Mouse (Mus musculus) forebrain, embryonic 12.5 days (tissue): ENCODE measurements at regions not wholly inside any gene's neighbourhood (a gene's known extent, or its start where the extent isn't known, plus 50 kb on each side); places are given as distances from the start of the nearest gene placed in this dataset.
"Not testable (repeated sequence)": the region's sequence is repeated elsewhere in the genome, so short reads cannot be mapped to it uniquely, and the experiment has no call there.

Experiments used
- ATAC-seq: fragments of 200-750 bp; cut with Nextera tagmentation; 2 replicates; pipeline ENCODE4 v1.8.0; 2017; ENCODE audit warnings: moderate TSS enrichment; ENCODE audit not compliant: low FRiP score
- H3K27ac ChIP-seq: fragments of 300-500 bp; sonication (generic); 2 replicates; pipeline ENCODE4 v1.5.1; 2016; ENCODE audit warnings: mild to moderate bottlenecking
- H3K27me3 ChIP-seq: fragments of 300-500 bp; sonication (generic); 2 replicates; pipeline ENCODE4 v1.6.1; 2016; ENCODE audit warnings: mild to moderate bottlenecking
- H3K36me3 ChIP-seq: fragments of 300-500 bp; sonication (generic); replicated peaks from 2 replicates; pipeline ENCODE4 v1.6.1; 2016; ENCODE audit warnings: mild to moderate bottlenecking
- H3K4me1 ChIP-seq: fragments of 300-500 bp; sonication (generic); 2 replicates; pipeline ENCODE4 v1.6.1; 2016
- H3K4me2 ChIP-seq: fragments of 300-500 bp; sonication (generic); 2 replicates; pipeline ENCODE4 v1.6.1; 2016; ENCODE audit warnings: mild to moderate bottlenecking, moderate library complexity
- H3K4me3 ChIP-seq: fragments of 300-500 bp; sonication (generic); replicated peaks from 2 replicates; pipeline ENCODE4 v1.5.1; 2016; ENCODE audit warnings: mild to moderate bottlenecking
- H3K9ac ChIP-seq: fragments of 300-500 bp; sonication (generic); 2 replicates; pipeline ENCODE4 v1.6.1; 2016; ENCODE audit warnings: mild to moderate bottlenecking
- H3K9me3 ChIP-seq: fragments of 300-500 bp; sonication (generic); 2 replicates; pipeline ENCODE4 v1.6.1; 2016
- WGBS: fragments of 180-500 bp; shearing (Covaris S2); methylation state at CpG from one replicate; pipeline ENCODE4 v1.1.7; 2016; 5-methylcytosine and 5-hydroxymethylcytosine counted together

DNA sequence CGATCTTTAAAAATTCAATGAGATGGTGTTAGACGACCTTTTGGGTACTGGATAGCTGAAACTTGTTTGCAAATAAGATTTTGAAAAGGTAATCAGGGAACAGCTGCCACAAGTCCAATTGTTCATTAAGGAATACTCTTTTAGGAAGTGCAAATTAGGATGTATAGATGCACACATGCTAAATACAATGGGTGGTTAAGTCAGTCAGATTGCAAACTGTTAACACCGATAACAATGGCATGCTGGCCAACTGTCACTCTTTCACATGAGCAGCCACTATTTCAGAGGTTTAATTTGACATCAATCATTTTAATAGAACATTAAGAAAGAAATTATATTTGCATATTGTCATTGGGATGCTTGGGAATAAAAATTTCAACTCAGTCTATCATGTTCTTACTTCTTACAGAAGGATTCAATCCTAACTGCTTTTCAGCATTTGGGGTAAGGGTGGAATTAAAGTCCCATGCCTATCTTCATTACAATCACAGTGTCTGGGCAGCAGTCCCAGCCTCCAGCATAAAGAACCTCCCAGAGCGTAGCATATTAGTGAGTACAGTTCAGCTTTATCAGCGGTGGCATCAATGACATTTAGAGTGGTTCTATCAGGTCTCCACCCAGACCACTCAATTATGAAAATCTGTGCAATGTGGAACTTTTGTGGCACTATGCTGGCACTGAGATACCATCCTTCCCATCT, 385.8 kb upstream of the Slc39a10 start:
- Histone ChIP-seq H3K4me2 (no peak overlapping the region), H3K4me3 (no peak overlapping the region), H3K27ac (no peak overlapping the region), H3K36me3 (no peaks in the 10 kb centered on the region), H3K4me1 (peaks cover 6% of the 10 kb centered on the region), H3K9ac (no peak overlapping the region), H3K27me3 (no peaks in the 10 kb centered on the region), H3K9me3 (no peaks in the 10 kb centered on the region)
- peak; percentile 62; the same call in 1 of the 2 replicates for ATAC-seq
- WGBS: 44% methylated on average over 5 of the region's 5 CpGs

DNA sequence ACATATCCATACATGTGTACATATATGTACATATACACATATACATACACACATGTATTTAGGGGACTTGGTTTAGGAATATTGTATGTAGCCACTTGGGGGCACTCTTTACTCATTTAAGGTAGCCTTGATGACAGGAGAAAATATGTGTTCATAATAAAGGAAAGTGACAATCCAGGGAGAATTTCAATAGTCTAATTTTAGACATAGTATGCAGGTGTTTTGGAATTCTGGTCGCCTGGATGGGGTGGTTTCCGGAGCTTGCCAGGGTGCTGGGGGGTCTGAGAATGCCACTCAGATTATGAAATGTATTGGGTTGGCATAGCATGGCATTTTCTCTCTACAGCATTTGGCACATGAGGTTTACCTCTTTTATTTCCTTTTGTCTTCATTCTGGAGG, 385.2 kb upstream of the Slc39a10 start:
- WGBS: 13% methylated on average over 2 of the region's 2 CpGs
- H3K4me2 ChIP-seq: no peak overlapping the region
- peak; percentile 78 for ATAC-seq
- H3K27ac ChIP-seq: no peak overlapping the region
- peaks cover 6% of the 10 kb centered on the region for H3K4me1 ChIP-seq
- no peak overlapping the region for H3K4me3 ChIP-seq
- H3K9ac ChIP-seq: no peak overlapping the region
- H3K9me3 ChIP-seq: no peaks in the 10 kb centered on the region
- no peaks in the 10 kb centered on the region for H3K36me3 ChIP-seq
- no peaks in the 10 kb centered on the region for H3K27me3 ChIP-seq

DNA sequence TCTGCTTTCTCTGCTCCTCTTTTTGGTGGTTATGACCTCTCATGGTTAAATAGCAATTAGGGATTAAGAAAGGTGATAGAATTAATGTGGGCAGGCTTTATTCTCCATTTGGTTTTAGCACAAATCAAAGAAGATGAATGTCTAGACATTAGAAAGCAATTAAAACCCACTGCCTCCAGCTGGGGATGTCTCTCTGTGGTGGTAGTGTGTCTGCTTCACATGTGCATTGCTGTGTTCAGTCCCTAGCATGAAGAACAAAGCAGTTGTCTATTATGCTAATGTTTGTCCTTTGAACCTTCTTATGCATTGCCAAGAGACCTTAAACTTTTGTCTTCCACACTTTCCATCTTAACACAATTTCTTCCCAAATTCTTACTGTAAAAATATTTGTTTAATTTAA, 379.5 kb upstream of the Slc39a10 start:
- Histone ChIP-seq H3K4me3 (no peak overlapping the region), H3K9me3 (no peaks in the 10 kb centered on the region)
- 0 out of 2 replicates have a peak, but pooled peaks have one; percentile 30 for ATAC-seq

DNA sequence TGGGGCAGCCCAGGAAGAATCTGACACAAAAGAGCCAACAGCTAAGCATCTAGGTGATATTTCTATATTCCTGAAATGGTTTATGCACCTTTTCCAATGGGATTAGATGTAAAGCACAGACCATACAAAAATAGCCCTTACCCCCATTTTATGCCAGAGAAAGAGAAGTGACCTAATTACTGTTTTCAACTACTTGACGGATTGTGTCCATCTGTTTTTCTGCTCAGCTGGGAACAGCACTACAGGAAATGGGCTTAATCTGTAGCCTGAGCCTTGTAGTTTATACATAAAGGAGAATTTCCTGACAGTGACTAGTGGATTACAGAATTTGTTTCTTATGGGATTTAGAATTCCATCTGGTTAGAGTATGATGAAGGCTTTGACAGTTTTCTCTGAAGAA, 371.0 kb upstream of the Slc39a10 start:
- H3K4me1 ChIP-seq: no peaks in the 10 kb centered on the region
- H3K9me3 ChIP-seq: no peaks in the 10 kb centered on the region
- H3K4me2 ChIP-seq: no peak overlapping the region
- no peak overlapping the region for H3K27ac ChIP-seq
- H3K4me3 ChIP-seq: no peak overlapping the region
- ATAC-seq: no peak
- no peaks in the 10 kb centered on the region for H3K36me3 ChIP-seq
- H3K27me3 ChIP-seq: no peaks in the 10 kb centered on the region
- no peak overlapping the region for H3K9ac ChIP-seq
- 57% methylated on average over 1 of the region's 1 CpGs for WGBS

More for the DNA sequence above, 379.5 kb upstream of the Slc39a10 start:
- Histone ChIP-seq H3K9ac (no peak overlapping the region), H3K27ac (no peak overlapping the region), H3K4me2 (no peak overlapping the region), H3K27me3 (no peaks in the 10 kb centered on the region), H3K36me3 (no peaks in the 10 kb centered on the region), H3K4me1 (no peaks in the 10 kb centered on the region)

DNA sequence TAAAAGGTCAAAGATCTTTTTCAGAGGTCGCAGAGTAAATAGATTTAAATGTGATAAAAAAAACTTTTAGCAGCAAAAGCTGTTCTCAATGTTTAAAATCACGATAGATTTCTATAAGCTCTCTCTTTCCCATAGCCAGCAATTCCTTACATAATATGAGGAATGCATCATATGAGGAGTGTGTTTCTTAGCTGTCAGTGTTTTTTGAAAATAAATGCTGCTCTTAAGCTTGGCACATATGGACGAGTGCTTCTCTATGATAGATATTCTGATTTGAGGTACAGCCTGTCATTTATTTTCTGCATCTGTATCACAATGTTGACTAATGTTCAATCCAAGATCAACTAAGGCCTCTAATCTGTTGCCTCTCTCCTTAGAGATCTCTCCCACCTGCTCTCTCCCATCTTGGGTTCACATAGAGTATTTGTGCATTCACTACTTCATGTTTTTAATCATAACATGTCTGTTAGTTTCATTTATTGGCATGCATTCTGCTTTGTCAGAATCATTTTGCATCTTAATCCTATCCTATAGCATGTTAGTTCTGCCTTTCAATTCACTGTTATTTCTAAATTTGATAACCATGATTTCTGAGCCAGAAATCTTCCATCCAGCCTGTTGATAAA, 369.0 kb upstream of the Slc39a10 start:
- H3K4me2 ChIP-seq: no peak overlapping the region
- ATAC-seq: no peak
- no peaks in the 10 kb centered on the region for H3K36me3 ChIP-seq
- no peak overlapping the region for H3K4me3 ChIP-seq
- H3K9me3 ChIP-seq: no peaks in the 10 kb centered on the region
- 83% methylated on average over 3 of the region's 3 CpGs for WGBS
- no peak overlapping the region for H3K9ac ChIP-seq
- no peaks in the 10 kb centered on the region for H3K27me3 ChIP-seq
- H3K4me1 ChIP-seq: no peaks in the 10 kb centered on the region
- H3K27ac ChIP-seq: no peak overlapping the region

DNA sequence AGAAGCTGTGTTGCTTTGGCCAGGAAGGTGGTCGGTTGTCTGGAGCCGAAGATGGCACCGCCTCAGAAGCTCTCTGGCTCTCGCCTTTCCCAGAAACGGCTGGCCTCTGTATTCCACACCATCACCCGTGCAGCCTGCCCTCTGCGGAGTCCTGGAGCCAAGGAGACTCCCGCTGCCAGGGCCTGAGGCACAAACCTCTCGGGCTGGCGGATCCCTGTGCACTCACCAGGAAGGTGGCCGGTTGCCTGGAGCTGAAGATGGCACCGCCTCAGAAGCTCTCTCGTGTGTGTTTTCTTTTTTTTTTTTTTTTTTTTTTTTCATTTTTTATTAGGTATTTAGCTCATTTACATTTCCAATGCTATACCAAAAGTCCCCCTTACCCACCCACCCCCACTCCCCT, 358.1 kb upstream of the Slc39a10 start:
- H3K4me3 ChIP-seq, H3K9ac ChIP-seq, H3K27ac ChIP-seq, H3K4me1 ChIP-seq, H3K4me2 ChIP-seq, H3K9me3 ChIP-seq, H3K36me3 ChIP-seq, H3K27me3 ChIP-seq, ATAC-seq: not testable (repeated sequence)
- WGBS: 93% methylated on average over 13 of the region's 13 CpGs

DNA sequence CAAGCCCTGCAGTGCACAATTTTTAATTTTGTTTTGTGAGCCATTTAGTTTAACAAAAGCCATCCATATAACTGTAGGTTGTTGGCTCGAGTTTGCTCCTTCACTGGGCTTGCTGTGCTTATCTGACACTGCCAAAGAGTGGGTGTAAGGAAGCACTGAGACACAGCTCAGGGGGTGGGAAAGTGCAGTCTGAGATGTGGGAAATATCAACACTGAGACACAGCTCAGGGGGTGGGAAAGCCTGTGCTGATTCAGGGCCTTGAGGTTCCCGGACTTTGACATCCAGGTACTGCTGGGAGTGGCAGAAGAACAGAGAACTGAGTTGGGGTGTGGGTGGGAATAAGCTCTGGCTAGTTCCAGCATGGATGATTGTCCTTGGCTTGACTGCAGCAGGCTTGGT, 324.4 kb upstream of the Slc39a10 start:
- no peak for ATAC-seq
- no peak overlapping the region for H3K9ac ChIP-seq
- H3K36me3 ChIP-seq: no peaks in the 10 kb centered on the region
- no peaks in the 10 kb centered on the region for H3K27me3 ChIP-seq
- no peaks in the 10 kb centered on the region for H3K9me3 ChIP-seq
- no peak overlapping the region for H3K4me2 ChIP-seq
- no peak overlapping the region for H3K27ac ChIP-seq
- 74% methylated on average over 2 of the region's 2 CpGs for WGBS
- H3K4me3 ChIP-seq: no peak overlapping the region
- H3K4me1 ChIP-seq: no peaks in the 10 kb centered on the region

DNA sequence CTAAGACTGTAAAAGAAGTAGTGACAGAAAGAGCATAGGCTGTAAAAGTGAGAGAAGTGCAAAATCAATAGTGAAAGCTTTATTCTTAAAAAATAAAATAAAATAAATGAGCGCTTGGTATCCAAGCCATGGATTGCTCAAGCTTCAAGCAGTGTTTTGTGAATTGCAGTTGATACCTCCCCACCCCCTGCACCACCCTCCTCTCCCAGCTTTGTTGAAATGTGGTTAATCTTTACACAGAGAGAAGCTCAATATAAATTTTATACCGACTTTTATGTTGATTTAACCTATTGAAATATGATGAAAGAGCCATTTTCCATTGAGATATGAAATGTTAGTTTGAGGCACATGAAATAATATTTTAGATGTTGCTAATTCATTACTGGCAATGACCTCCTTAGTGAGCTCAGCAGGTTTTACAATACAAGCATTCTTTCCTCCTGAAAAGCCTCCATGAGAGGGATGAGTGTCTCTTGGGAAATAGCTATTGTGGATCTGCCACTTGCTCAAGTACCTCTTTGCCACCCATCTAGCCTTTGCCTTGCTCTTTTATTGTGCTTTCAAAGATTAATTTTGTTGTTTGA, 323.9 kb upstream of the Slc39a10 start:
- ATAC-seq: no peak
- Histone ChIP-seq H3K9me3 (no peaks in the 10 kb centered on the region), H3K36me3 (no peaks in the 10 kb centered on the region), H3K4me1 (no peaks in the 10 kb centered on the region), H3K4me3 (no peak overlapping the region), H3K4me2 (no peak overlapping the region), H3K27ac (no peak overlapping the region), H3K9ac (no peak overlapping the region), H3K27me3 (no peaks in the 10 kb centered on the region)
- 80% methylated on average over 2 of the region's 2 CpGs for WGBS

DNA sequence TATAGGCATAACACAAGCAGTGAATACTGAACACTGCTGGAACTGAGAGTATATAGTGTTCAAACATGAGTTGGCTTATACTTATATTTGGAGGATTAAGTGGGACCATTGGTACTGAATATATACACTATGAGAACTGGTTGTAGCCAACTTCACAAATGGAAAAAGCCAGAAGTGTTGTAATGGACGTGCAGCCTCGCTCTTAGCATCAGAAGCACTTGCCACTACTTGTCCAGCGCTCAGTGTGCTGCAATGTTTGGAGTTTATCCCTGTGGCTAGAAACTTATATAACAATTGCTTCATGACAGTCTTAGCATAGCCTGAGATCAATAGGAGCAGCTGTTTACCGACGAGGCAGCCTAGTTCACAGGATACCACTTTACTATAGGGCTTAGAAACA, 320.8 kb upstream of the Slc39a10 start:
- Histone ChIP-seq H3K4me1 (no peaks in the 10 kb centered on the region), H3K4me2 (no peak overlapping the region), H3K27ac (no peak overlapping the region), H3K27me3 (no peaks in the 10 kb centered on the region), H3K9ac (no peak overlapping the region), H3K9me3 (no peaks in the 10 kb centered on the region), H3K36me3 (no peaks in the 10 kb centered on the region), H3K4me3 (no peak overlapping the region)
- 88% methylated on average over 5 of the region's 5 CpGs for WGBS
- ATAC-seq: no peak

DNA sequence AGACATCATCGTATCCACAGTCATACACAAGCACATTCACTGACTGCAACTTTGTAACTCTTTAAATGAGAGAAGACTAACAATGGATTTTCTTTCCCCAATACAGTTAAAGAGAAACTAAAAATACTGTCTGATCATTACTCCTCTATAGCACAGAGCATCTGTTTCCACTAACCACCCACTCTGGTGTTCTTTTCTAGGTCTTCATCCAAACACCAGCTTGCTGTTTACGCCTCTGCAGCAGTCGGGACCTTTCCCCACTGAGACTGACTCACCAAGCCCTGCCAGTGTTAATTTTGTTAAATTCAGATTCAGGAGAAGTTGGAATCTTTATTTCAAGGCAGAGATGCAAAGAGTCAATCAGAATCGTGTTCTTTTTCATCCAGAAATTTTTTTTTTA, 300.3 kb upstream of the Slc39a10 start:
- no peak overlapping the region for H3K4me3 ChIP-seq
- H3K36me3 ChIP-seq: no peaks in the 10 kb centered on the region
- no peak overlapping the region for H3K4me2 ChIP-seq
- no peaks in the 10 kb centered on the region for H3K4me1 ChIP-seq
- no peaks in the 10 kb centered on the region for H3K9me3 ChIP-seq
- 87% methylated on average over 4 of the region's 4 CpGs for WGBS
- no peak overlapping the region for H3K9ac ChIP-seq
- ATAC-seq: no peak
- H3K27me3 ChIP-seq: no peaks in the 10 kb centered on the region
- no peak overlapping the region for H3K27ac ChIP-seq

DNA sequence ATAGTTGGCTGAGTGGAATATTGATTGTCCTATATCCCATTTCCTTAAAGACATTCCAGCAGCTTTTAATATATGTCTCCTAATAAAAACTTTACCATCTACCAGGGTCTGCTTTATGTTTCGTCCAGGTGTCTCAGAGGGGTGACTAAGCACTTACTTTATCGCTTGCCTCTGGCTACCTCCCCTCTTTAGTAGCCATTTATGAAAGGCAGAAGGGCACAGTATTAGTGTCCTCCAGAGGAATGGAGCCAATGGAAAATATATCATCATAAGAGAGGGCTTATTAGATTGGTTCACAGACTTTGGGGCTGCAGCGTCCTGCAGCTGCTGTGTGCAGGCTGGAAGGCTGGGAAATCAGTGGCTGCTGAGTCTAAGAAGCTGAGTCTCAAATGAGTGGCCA, 271.8 kb upstream of the Slc39a10 start:
- Histone ChIP-seq H3K9ac (no peak overlapping the region), H3K4me2 (no peak overlapping the region), H3K9me3 (no peaks in the 10 kb centered on the region), H3K27me3 (no peaks in the 10 kb centered on the region), H3K4me1 (peaks cover 12% of the 10 kb centered on the region), H3K4me3 (no peak overlapping the region), H3K36me3 (no peaks in the 10 kb centered on the region), H3K27ac (no peak overlapping the region)
- 52% methylated on average over 3 of the region's 3 CpGs for WGBS
- peak; percentile 30; the same call in 1 of the 2 replicates for ATAC-seq

DNA sequence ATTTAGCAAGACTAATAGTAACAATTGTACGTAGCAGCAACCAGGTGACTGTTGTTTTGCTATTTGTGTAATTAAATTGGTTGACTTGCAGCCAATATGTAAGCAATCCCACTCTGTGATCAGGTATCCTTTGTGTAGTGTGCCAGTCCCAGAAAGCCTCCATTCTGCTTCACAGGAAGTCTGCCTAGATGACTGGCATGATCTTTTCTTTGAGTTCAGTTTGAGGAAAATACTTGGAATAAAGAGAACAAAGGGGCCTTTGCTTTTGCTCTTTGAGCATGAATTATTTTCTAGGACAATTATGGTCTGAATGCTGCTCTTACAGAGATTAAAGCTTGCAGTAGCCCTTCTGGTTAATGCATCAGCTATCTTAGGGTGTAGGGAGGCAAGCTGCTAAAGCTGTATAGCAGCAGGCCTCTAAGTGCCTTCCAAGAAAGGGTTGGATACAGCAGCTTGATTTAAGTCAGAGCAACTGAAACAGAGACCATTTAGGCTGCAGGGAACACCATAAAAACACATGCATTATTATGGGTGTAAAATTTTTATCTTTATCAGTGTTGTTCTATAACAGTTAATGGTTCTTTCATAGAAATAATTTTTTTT, 271.3 kb upstream of the Slc39a10 start:
- Histone ChIP-seq H3K9ac (no peak overlapping the region), H3K9me3 (no peaks in the 10 kb centered on the region), H3K4me2 (no peak overlapping the region), H3K27me3 (no peaks in the 10 kb centered on the region), H3K4me3 (no peak overlapping the region), H3K36me3 (no peaks in the 10 kb centered on the region), H3K27ac (no peak overlapping the region), H3K4me1 (peaks cover 12% of the 10 kb centered on the region)
- peak; percentile 91 for ATAC-seq
- 7% methylated on average over 1 of the region's 1 CpGs for WGBS

DNA sequence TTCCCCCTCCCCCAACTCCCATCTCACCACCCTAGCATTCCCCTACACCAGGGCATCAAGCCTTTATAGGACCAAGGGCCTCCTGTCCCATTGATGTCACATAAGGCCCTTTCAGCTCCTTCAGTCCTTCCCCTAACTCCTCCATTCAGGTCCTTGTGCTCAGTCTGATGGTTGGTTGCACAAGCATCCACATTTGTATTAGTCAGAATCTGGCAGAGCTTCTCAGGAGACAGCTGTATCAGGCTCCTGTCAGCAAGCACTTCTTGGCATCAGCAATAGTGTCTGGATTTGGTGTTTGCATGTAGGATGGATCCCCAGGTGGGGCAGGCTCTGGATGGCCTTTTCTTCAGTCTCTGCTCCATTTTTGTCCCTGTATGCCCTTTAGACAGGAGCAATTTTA, 237.4 kb upstream of the Slc39a10 start:
- not testable (repeated sequence) for H3K4me2 ChIP-seq, ATAC-seq

More for the DNA sequence above, 237.4 kb upstream of the Slc39a10 start:
- not testable (repeated sequence) for H3K4me1 ChIP-seq, H3K4me3 ChIP-seq, H3K27ac ChIP-seq, H3K9ac ChIP-seq, H3K27me3 ChIP-seq, H3K36me3 ChIP-seq, H3K9me3 ChIP-seq
